Mouse (Mus musculus) cortical plate, adult 2 months (tissue): ENCODE data around the gene Mfsd4b3. TPM values are rescaled to one million over a fixed set of nuclear protein-coding genes. Genes with fewer than 3 reads are reported as not detected.
"Not testable (repeated sequence)": the region's sequence is repeated elsewhere in the genome, so short reads cannot be mapped to it uniquely, and the experiment has no call there.

Experiments
- H3K27ac ChIP-seq: fragments of 200-500 bp; 2 replicates; pipeline ENCODE4 v1.5.1; 2012; ENCODE audit warnings: low read length, control low read depth, inconsistent platforms; ENCODE audit not compliant: insufficient read depth
- H3K4me1 ChIP-seq: fragments of 200-500 bp; 2 replicates; pipeline ENCODE4 v1.6.1; 2011; ENCODE audit warnings: low read length; ENCODE audit not compliant: control insufficient read depth, insufficient read depth
- H3K4me3 ChIP-seq: fragments of 200-500 bp; 2 replicates; pipeline ENCODE4 v1.5.1; 2011; ENCODE audit warnings: mild to moderate bottlenecking, low read length, control low read depth; ENCODE audit not compliant: insufficient read depth
- CTCF ChIP-seq: fragments of 200-500 bp; IDR thresholded peaks from 2 replicates; pipeline ENCODE4 v1.5.1; 2011; ENCODE audit warnings: mild to moderate bottlenecking, control low read depth, low read length; ENCODE audit not compliant: insufficient read depth; ENCODE audit errors: extremely low read depth
- POLR2A ChIP-seq: fragments of 200-500 bp; IDR thresholded peaks from 2 replicates; pipeline ENCODE4 v1.6.1; 2011; ENCODE audit warnings: mild to moderate bottlenecking, low read length, control low read depth; ENCODE audit not compliant: insufficient read depth; ENCODE audit errors: extremely low read depth
- polyA plus RNA-seq: library from polyadenylated mRNA; depleted of rRNA; stranded (reverse); fragments of >200 nt; gene quantifications from 2 replicates; pipeline ENCODE4 v1.2.3, GENCODE M21; 2012

Gene Mfsd4b3
- polyA plus RNA-seq, 1 experiment = not detected

- Histone ChIP-seq H3K4me1 (no peaks in the 10 kb centered on the region), H3K27ac (no peak overlapping the region), H3K4me3 (no peak overlapping the region)
- TF ChIP-seq CTCF (no peak), POLR2A (no peak)
These were observed 17.4 kb upstream of the Mfsd4b3 start for GRCm38 (mm10) chr10:39977346-39977745.

- Histone ChIP-seq H3K4me3 (no peak overlapping the region), H3K4me1 (no peaks in the 10 kb centered on the region), H3K27ac (no peak overlapping the region)
- TF ChIP-seq POLR2A = no peak
- TF ChIP-seq CTCF = no peak
These were observed 15.8 kb upstream of the Mfsd4b3 start for GRCm38 (mm10) chr10:39975771-39976170.

- no peak overlapping the region for H3K27ac ChIP-seq
- no peak for TF ChIP-seq POLR2A
- TF ChIP-seq CTCF = no peak
- no peaks in the 10 kb centered on the region for H3K4me1 ChIP-seq
These were observed 15.0 kb upstream of the Mfsd4b3 start for GRCm38 (mm10) chr10:39974982-39975381.

DNA sequence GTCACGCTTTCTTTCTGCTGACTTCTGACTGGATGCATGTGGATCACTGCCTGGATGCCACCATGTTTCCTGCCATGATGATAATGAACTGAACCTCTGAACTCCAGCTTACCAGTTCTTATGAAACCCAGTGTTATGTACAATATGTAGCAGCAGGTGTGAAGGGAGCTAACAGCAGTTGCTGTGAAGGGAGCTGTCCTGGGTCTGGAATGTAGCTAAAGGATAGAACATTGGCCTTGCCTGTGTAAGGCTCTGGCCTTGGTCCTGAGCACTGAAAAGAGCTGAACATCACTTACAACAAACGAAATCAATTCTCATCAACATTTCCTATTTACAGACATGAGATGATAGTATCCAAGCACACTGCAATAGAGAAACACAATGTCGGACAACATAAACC is 7.6 kb upstream of the Mfsd4b3 start:
- H3K27ac ChIP-seq = no peak overlapping the region
- TF ChIP-seq POLR2A (no peak), CTCF (no peak)
- H3K4me3 ChIP-seq = no peak overlapping the region
- no peaks in the 10 kb centered on the region for H3K4me1 ChIP-seq

More at GRCm38 (mm10) chr10:39974982-39975381, 15.0 kb upstream of the Mfsd4b3 start:
- H3K4me3 ChIP-seq = no peak overlapping the region

GRCm38 (mm10) chr10:39961906-39962305 is 2.0 kb upstream of the Mfsd4b3 start:
- Histone ChIP-seq H3K4me1 (no peaks in the 10 kb centered on the region), H3K27ac (no peak overlapping the region), H3K4me3 (no peak overlapping the region)
- TF ChIP-seq CTCF = no peak
- no peak for TF ChIP-seq POLR2A

- TF ChIP-seq POLR2A (no peak), CTCF (no peak)
- Histone ChIP-seq H3K4me1 (no peaks in the 10 kb centered on the region), H3K27ac (no peak overlapping the region), H3K4me3 (peak overlapping the region; percentile 46; the same call in 1 of the 2 replicates)
These were observed 479 bp upstream of the Mfsd4b3 start for GRCm38 (mm10) chr10:39960441-39960822.

- Histone ChIP-seq H3K4me1 (no peaks in the 10 kb centered on the region), H3K4me3 (no peak overlapping the region), H3K27ac (no peak overlapping the region)
- TF ChIP-seq CTCF (peak; percentile 20; the same call in 1 of the 2 replicates), POLR2A (no peak)
These were observed 1.7 kb downstream of the Mfsd4b3 start for GRCm38 (mm10) chr10:39958266-39958665.

DNA sequence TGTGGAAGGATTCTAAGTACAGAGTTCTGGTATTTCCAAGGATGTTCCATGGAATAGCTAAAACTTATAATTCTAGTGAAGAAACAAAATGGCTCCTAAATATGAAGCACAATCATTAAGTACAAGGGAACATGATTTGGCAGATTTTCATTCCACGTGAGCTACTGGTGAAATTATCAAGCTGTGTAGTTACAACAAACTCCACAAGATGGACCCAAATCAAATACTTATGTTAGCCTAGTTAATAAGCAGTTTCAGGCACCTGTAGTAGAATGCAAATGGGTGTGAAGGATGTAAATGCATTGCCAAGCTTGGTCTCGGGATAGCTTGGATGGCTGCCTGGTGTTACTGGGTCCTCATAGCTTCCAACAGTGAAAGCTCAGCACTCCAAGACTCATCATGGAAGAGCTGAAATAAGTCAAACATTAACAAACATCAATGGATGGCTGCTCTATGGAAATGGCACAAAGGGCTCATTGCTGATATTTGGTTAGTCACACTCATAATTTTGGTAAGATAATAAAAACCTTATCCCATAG is 3.5 kb downstream of the Mfsd4b3 start:
- Histone ChIP-seq H3K27ac (no peak overlapping the region), H3K4me3 (no peak overlapping the region), H3K4me1 (no peaks in the 10 kb centered on the region)
- TF ChIP-seq CTCF = no peak
- TF ChIP-seq POLR2A = no peak

DNA sequence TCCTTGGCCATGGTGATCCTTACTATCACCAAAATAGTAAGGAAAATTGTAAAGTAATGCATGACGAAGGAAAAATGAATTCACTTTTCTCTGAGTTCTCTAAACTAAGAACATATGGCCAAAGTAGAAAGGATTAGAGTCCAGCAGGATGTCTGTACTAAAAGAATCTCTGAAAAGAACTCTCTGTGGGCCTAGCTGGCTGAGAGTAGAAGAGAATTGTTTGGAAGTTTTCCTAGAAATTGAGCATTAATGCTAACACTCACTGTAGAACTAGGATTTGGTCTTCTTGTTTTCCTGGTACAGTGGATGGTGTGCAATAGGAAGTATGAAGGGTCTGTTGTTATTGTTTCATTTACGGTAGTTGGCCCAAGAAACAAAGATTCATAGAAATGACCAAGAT is 4.8 kb downstream of the Mfsd4b3 start:
- no peaks in the 10 kb centered on the region for H3K4me1 ChIP-seq
- no peak overlapping the region for H3K27ac ChIP-seq
- TF ChIP-seq CTCF (no peak), POLR2A (no peak)
- no peak overlapping the region for H3K4me3 ChIP-seq

GRCm38 (mm10) chr10:39949377-39949954 is 10.5 kb downstream of the Mfsd4b3 start:
- TF ChIP-seq CTCF (no peak), POLR2A (no peak)
- no peak overlapping the region for H3K27ac ChIP-seq
- no peak overlapping the region for H3K4me3 ChIP-seq
- no peaks in the 10 kb centered on the region for H3K4me1 ChIP-seq

- H3K27ac ChIP-seq, H3K4me3 ChIP-seq, H3K4me1 ChIP-seq: not testable (repeated sequence)
These were observed 12.8 kb downstream of the Mfsd4b3 start for GRCm38 (mm10) chr10:39947195-39947594.
